23 mouse cellular contexts compared by ENCODE assay signal in genomic region chr12:79437572-79437971, GRCm38 (mm10).
A peak's percentile ranks its signal among the peaks of the same experiment; 100 is the strongest.
DNase-seq lines count a peak whose midpoint lies in the region; ATAC-seq and TF ChIP-seq lines count a peak whose summit lies in the region.
"Had no signal": no experiment of that assay in that cellular context is flagged by ENCODE, and none has a peak within 500 bp of the region (broad histone marks: within the 10 kb centered on the region; RNA-seq: fewer than 3 reads in every experiment).

No protein-coding gene starts in this region.

- no peak overlapping the region for H3K4me3 ChIP-seq in layer of hippocampus, adult 2 months
- H3K4me3 ChIP-seq in stomach, embryonic 16.5 days (replicated peaks; ENCODE audit: low read length), result no peak overlapping the region
- no peak overlapping the region for H3K4me3 ChIP-seq in stomach, postnatal 0 days (ENCODE audit: low read depth, low read length)
- H3K4me3 ChIP-seq in CH12.LX (replicated peaks in 1 of 3; ENCODE audit: low read depth in 2 of 3, low read length in 2 of 3, poor library complexity in 1 of 3), result no peak overlapping the region
- H3K4me3 ChIP-seq: embryonic facial prominence, embryonic 12.5 days; forebrain, embryonic 13.5 days; gastrocnemius, adult 2 months; heart, embryonic 13.5 days; hindbrain, embryonic 12.5 days; intestine, embryonic 15.5 days had no signal

- WGBS in stomach, embryonic 16.5 days, result 69% methylated on average over 3 of the region's 3 CpGs
- 54% methylated on average over 3 of the region's 3 CpGs for WGBS in stomach, postnatal 0 days

- TF ChIP-seq POLR2A in CH12.LX (IDR thresholded peaks at IDR 0.05; ENCODE audit: low read depth, low read length), result no peak

- in situ Hi-C loops in CH12.LX (cut with MboI; ENCODE audit: low pct_ligation_motif_present, low pct_unique_long_range_greater_than_20kb, low sequenced_read_pairs), result no loop called here

- TF ChIP-seq CTCF in layer of hippocampus, adult 2 months (conservative IDR thresholded peaks at IDR 0.05), result no peak
- TF ChIP-seq CTCF in stomach, postnatal 0 days (IDR thresholded peaks at IDR 0.05; ENCODE audit: low read depth), result no peak
- TF ChIP-seq CTCF in CH12.LX (conservative IDR thresholded peaks at IDR 0.05 in 1 of 2, IDR thresholded peaks at IDR 0.05 in 1 of 2; ENCODE audit: low read depth in 2 of 2, low read length in 2 of 2), result no peak

- H3K27me3 ChIP-seq in stomach, embryonic 16.5 days (ENCODE audit: control insufficient read depth, insufficient read depth, low read length), result no peaks in the 10 kb centered on the region
- no peaks in the 10 kb centered on the region for H3K27me3 ChIP-seq in stomach, postnatal 0 days (ENCODE audit: control insufficient read depth, insufficient read depth, low read length)
- H3K27me3 ChIP-seq in CH12.LX (replicated peaks), result no peaks in the 10 kb centered on the region
- no peaks in the 10 kb centered on the region for H3K27me3 ChIP-seq in splenic B cell, adult 2 months (ENCODE audit: control insufficient read depth, insufficient read depth, low read length, poor library complexity, severe bottlenecking)
- H3K27me3 ChIP-seq: embryonic facial prominence, embryonic 12.5 days; forebrain, embryonic 13.5 days; heart, embryonic 13.5 days; hindbrain, embryonic 12.5 days; intestine, embryonic 15.5 days had no signal

- no peak for TF ChIP-seq RAD21 in CH12.LX (IDR thresholded peaks at IDR 0.05; ENCODE audit: low read depth, low read length)

- H3K9me3 ChIP-seq in stomach, embryonic 16.5 days (replicated peaks; ENCODE audit: control insufficient read depth, low read length), result no peaks in the 10 kb centered on the region
- no peaks in the 10 kb centered on the region for H3K9me3 ChIP-seq in stomach, postnatal 0 days (ENCODE audit: control insufficient read depth, low read length)
- H3K9me3 ChIP-seq in CH12.LX (replicated peaks; ENCODE audit: low read length), result no peaks in the 10 kb centered on the region
- H3K9me3 ChIP-seq: embryonic facial prominence, embryonic 12.5 days; forebrain, embryonic 13.5 days; heart, embryonic 13.5 days; hindbrain, embryonic 12.5 days; intestine, embryonic 15.5 days had no signal

- H3K9ac ChIP-seq in stomach, embryonic 16.5 days (ENCODE audit: low read length), result no peak overlapping the region
- no peak overlapping the region for H3K9ac ChIP-seq in stomach, postnatal 0 days (ENCODE audit: low read length)
- peak overlapping the region; percentile 44; the same call in 1 of the 2 replicates for H3K9ac ChIP-seq in CH12.LX (ENCODE audit: insufficient read depth, low read depth)
- H3K9ac ChIP-seq: embryonic facial prominence, embryonic 12.5 days; forebrain, embryonic 13.5 days; heart, embryonic 13.5 days; hindbrain, embryonic 12.5 days; intestine, embryonic 15.5 days had no signal

- H3K27ac ChIP-seq in layer of hippocampus, adult 2 months, result peak overlapping the region; percentile 76
- H3K27ac ChIP-seq in stomach, embryonic 16.5 days (ENCODE audit: low read length), result peak overlapping the region; percentile 17; the same call in 1 of the 2 replicates
- H3K27ac ChIP-seq in stomach, postnatal 0 days (replicated peaks), result no peak overlapping the region
- peak overlapping the region; percentile 41; the same call in 1 of the 2 replicates for H3K27ac ChIP-seq in CH12.LX (ENCODE audit: insufficient read depth, low read depth)
- H3K27ac ChIP-seq: embryonic facial prominence, embryonic 12.5 days; forebrain, embryonic 13.5 days; gastrocnemius, adult 2 months; heart, embryonic 13.5 days; hindbrain, embryonic 12.5 days; intestine, embryonic 15.5 days had no signal

- no peak for TF ChIP-seq EP300 in stomach, postnatal 0 days (optimal IDR thresholded peaks at IDR 0.05)
- TF ChIP-seq EP300 in CH12.LX (IDR thresholded peaks at IDR 0.05; ENCODE audit: low read length), result peak; percentile 79

- no peaks in the 10 kb centered on the region for H3K79me2 ChIP-seq in CH12.LX (replicated peaks; ENCODE audit: control insufficient read depth, extremely low read depth, insufficient read depth, poor library complexity, severe bottlenecking)

- peaks cover 29% of the 10 kb centered on the region for H3K4me1 ChIP-seq in stomach, embryonic 16.5 days (ENCODE audit: control insufficient read depth, insufficient read depth, low read length)
- peaks cover 7% of the 10 kb centered on the region for H3K4me1 ChIP-seq in stomach, postnatal 0 days (replicated peaks; ENCODE audit: control insufficient read depth, insufficient read depth)
- H3K4me1 ChIP-seq in CH12.LX (ENCODE audit: control insufficient read depth in 1 of 2, insufficient read depth in 2 of 2), result peaks cover 20 to 72% of the 10 kb centered on the region in 2 experiments
- H3K4me1 ChIP-seq: heart, embryonic 13.5 days had no signal

- dilution Hi-C loops in CH12.LX (cut with MboI; ENCODE audit: extremely low pct_ligation_motif_present, extremely low pct_unique_long_range_greater_than_20kb, low sequenced_read_pairs), result no loop called here

- no peaks in the 10 kb centered on the region for H3K36me3 ChIP-seq in stomach, embryonic 16.5 days (ENCODE audit: control insufficient read depth, insufficient read depth, low read length)
- no peaks in the 10 kb centered on the region for H3K36me3 ChIP-seq in stomach, postnatal 0 days (ENCODE audit: control insufficient read depth, insufficient read depth, low read length)
- H3K36me3 ChIP-seq in CH12.LX (replicated peaks in 1 of 2; ENCODE audit: control insufficient read depth in 1 of 2, insufficient read depth in 1 of 2, low read length in 1 of 2), result no peaks in the 10 kb centered on the region
- H3K36me3 ChIP-seq in splenic B cell, adult 2 months (ENCODE audit: control insufficient read depth, insufficient read depth, low read length, poor library complexity, severe bottlenecking), result no peaks in the 10 kb centered on the region
- H3K36me3 ChIP-seq: embryonic facial prominence, embryonic 12.5 days; heart, embryonic 13.5 days; hindbrain, embryonic 12.5 days; intestine, embryonic 15.5 days had no signal

- ATAC-seq in stomach, embryonic 16.5 days (ENCODE audit: insufficient read depth, low FRiP score), result no peak
- no peak for ATAC-seq in stomach, postnatal 0 days (ENCODE audit: low FRiP score, low TSS enrichment)
- ATAC-seq: forebrain, embryonic 13.5 days; hindbrain, embryonic 16.5 days; intestine, embryonic 15.5 days had no signal

- no peak for DNase-seq in layer of hippocampus, adult 2 months (ENCODE audit: low spot score in 2 of 2)
- no peak for DNase-seq in layer of hippocampus, adult 9-10 months (ENCODE audit: low spot score)
- no peak for DNase-seq in stomach, postnatal 0 days (ENCODE audit: low spot score)
- DNase-seq in CH12.LX (ENCODE audit: extremely low read depth), result peak; percentile 61
- DNase-seq in splenic B cell, adult 2 months (ENCODE audit: low read depth, low spot score), result peak; percentile 46
- DNase-seq in right cerebral cortex, postnatal 10 days (ENCODE audit: low spot score in 2 of 2), result no peak
- DNase-seq in cerebellum, adult 9-10 months, result no peak
- DNase-seq: adrenal gland, adult 2 months; adrenal gland, postnatal 25 days; cerebellum, adult 2 months; cerebellum, postnatal 14 days; embryo, embryonic 11 days; gastrocnemius, adult 2 months; gastrocnemius, postnatal 36 days; heart, adult 11 months; heart, postnatal 36 days had no signal

- no peak overlapping the region for H3K4me2 ChIP-seq in stomach, embryonic 16.5 days (ENCODE audit: low read depth, low read length)
- no peak overlapping the region for H3K4me2 ChIP-seq in stomach, postnatal 0 days (replicated peaks; ENCODE audit: low read depth)
- peak overlapping the region; percentile 90 for H3K4me2 ChIP-seq in CH12.LX (ENCODE audit: insufficient read depth, low read depth, poor library complexity, severe bottlenecking)
- H3K4me2 ChIP-seq: embryonic facial prominence, embryonic 12.5 days; forebrain, embryonic 13.5 days; heart, embryonic 13.5 days; hindbrain, embryonic 12.5 days; intestine, embryonic 15.5 days had no signal

TF ChIP-seq in CH12.LX, 34 proteins besides CTCF, POLR2A, EP300 and RAD21 (continues in another document):
- TF ChIP-seq KAT2A (IDR thresholded peaks at IDR 0.05; ENCODE audit: insufficient replicate concordance, low read length) (no peak), CHD1 (IDR thresholded peaks at IDR 0.05; ENCODE audit: low read depth, low read length) (no peak; the same call in 1 of the 2 replicates), E2F4 (IDR thresholded peaks at IDR 0.05; ENCODE audit: insufficient replicate concordance, low read depth, low read length) (peak; percentile 71; the same call in 1 of the 2 replicates), HCFC1 (IDR thresholded peaks at IDR 0.05; ENCODE audit: low read depth, low read length) (no peak), SMC3 (IDR thresholded peaks at IDR 0.05; ENCODE audit: low read depth, low read length) (no peak), NELFE (IDR thresholded peaks at IDR 0.05; ENCODE audit: low read depth, low read length) (no peak), SIN3A (IDR thresholded peaks at IDR 0.05; ENCODE audit: low read length) (0 out of 2 replicates have a peak, but pooled peaks have one; percentile 38), MAX (IDR thresholded peaks at IDR 0.05; ENCODE audit: low read length) (no peak), GABPA (IDR thresholded peaks at IDR 0.05; ENCODE audit: insufficient replicate concordance, low read depth, low read length) (no peak), UBTF (IDR thresholded peaks at IDR 0.05; ENCODE audit: low read depth, low read length) (no peak), NRF1 (IDR thresholded peaks at IDR 0.05; ENCODE audit: low read depth, low read length) (no peak), MXI1 (IDR thresholded peaks at IDR 0.05; ENCODE audit: low read depth, low read length) (no peak), ZNF384 (IDR thresholded peaks at IDR 0.05; ENCODE audit: low read depth, low read length) (peak; percentile 90), ZKSCAN1 (IDR thresholded peaks at IDR 0.05; ENCODE audit: borderline replicate concordance, low read depth, low read length) (no peak), TCF12 (IDR thresholded peaks at IDR 0.05; ENCODE audit: low read depth, low read length) (peak; percentile 55), USF2 (conservative IDR thresholded peaks at IDR 0.05; ENCODE audit: low read depth, low read length) (no peak), JUND (conservative IDR thresholded peaks at IDR 0.05; ENCODE audit: low read depth, low read length) (no peak; the same call in 1 of the 2 replicates), JUN (IDR thresholded peaks at IDR 0.05; ENCODE audit: insufficient read depth, low read depth, low read length) (no peak), ETS1 (conservative IDR thresholded peaks at IDR 0.05; ENCODE audit: low read depth, low read length) (peak; percentile 67), MAFK (IDR thresholded peaks at IDR 0.05; ENCODE audit: insufficient replicate concordance, low read length) (0 out of 2 replicates have a peak, but pooled peaks have one; percentile 16), IRF4 (IDR thresholded peaks at IDR 0.05; ENCODE audit: low read depth, low read length) (peak; percentile 79), TBP (conservative IDR thresholded peaks at IDR 0.05; ENCODE audit: low read depth, low read length) (0 out of 2 replicates have a peak, but pooled peaks have one; percentile 62), MAZ (IDR thresholded peaks at IDR 0.05; ENCODE audit: low read depth, low read length) (peak; percentile 74)

Comparison
In these comparisons a context has a peak if more than half of its experiments do, and no peak if none do; other contexts are left out.
1. DNase-seq: peak in CH12.LX (single experiment) and splenic B cell, adult 2 months (single experiment); none in layer of hippocampus, adult 2 months (0 of 2), layer of hippocampus, adult 9-10 months (single experiment), stomach, postnatal 0 days (single experiment), right cerebral cortex, postnatal 10 days (0 of 2) and cerebellum, adult 9-10 months (single experiment).